Mouse (Mus musculus) myocyte (in vitro differentiated cells): ENCODE measurements around the gene Negr1. TPM values are rescaled to one million over a fixed set of nuclear protein-coding genes. Genes with fewer than 3 reads are reported as not detected.

Experiments used
- H3K27me3 ChIP-seq: one replicate; pipeline ENCODE4 v1.6.1; 2011; ENCODE audit not compliant: control insufficient read depth, insufficient read depth, insufficient read length
- H3K36me3 ChIP-seq: one replicate; pipeline ENCODE4 v1.6.1; 2011; ENCODE audit not compliant: control insufficient read depth, insufficient read depth
- H3K4me2 ChIP-seq: one replicate; pipeline ENCODE4 v1.6.1; 2011; ENCODE audit warnings: low read depth, control low read depth
- H3K4me3 ChIP-seq: one replicate; pipeline ENCODE4 v1.5.1; 2011; ENCODE audit warnings: mild to moderate bottlenecking, control low read depth, moderate library complexity
- H3K79me2 ChIP-seq: one replicate; pipeline ENCODE4 v1.6.1; 2011; ENCODE audit not compliant: control insufficient read depth, insufficient read depth
- H3ac ChIP-seq: one replicate; pipeline ENCODE4 v1.6.1; 2011; ENCODE audit not compliant: control insufficient read depth, insufficient read length
- CEBPB ChIP-seq: IDR thresholded peaks from 2 replicates; pipeline ENCODE4 v1.6.1; 2011; ENCODE audit warnings: mild to moderate bottlenecking, moderate library complexity; ENCODE audit not compliant: poor library complexity, insufficient read depth, severe bottlenecking
- E2F4 ChIP-seq: IDR thresholded peaks from one replicate; pipeline ENCODE4 v1.6.1; 2011; ENCODE audit warnings: mild to moderate bottlenecking, control low read depth, moderate library complexity; ENCODE audit not compliant: insufficient read depth
- MAX ChIP-seq: IDR thresholded peaks from one replicate; pipeline ENCODE4 v1.6.1; 2011; ENCODE audit warnings: low read depth, mild to moderate bottlenecking, control low read depth
- MYOD1 ChIP-seq, 3 experiments: IDR thresholded peaks; one replicate each; pipeline ENCODE4 v1.6.1; 2011; ENCODE audit warnings: control low read depth in 2 of 3, low read depth in 2 of 3, mild to moderate bottlenecking in 2 of 3, moderate library complexity in 1 of 3; ENCODE audit not compliant: insufficient read length in 2 of 3, control insufficient read depth in 1 of 3
- MYOG ChIP-seq, 3 experiments: IDR thresholded peaks; one replicate each; pipeline ENCODE4 v1.6.1; 2011; ENCODE audit warnings: control low read depth in 2 of 3, low read depth in 2 of 3, mild to moderate bottlenecking in 2 of 3; ENCODE audit not compliant: insufficient read length in 2 of 3, control insufficient read depth in 1 of 3, insufficient read depth in 1 of 3
- POLR2A ChIP-seq: IDR thresholded peaks from one replicate; pipeline ENCODE4 v1.6.1; 2011; ENCODE audit warnings: low read depth, mild to moderate bottlenecking, control low read depth, moderate library complexity; ENCODE audit not compliant: insufficient read length
- POLR2AphosphoS2 ChIP-seq: IDR thresholded peaks from one replicate; pipeline ENCODE4 v1.6.1; 2011; ENCODE audit warnings: low read depth, control low read depth; ENCODE audit not compliant: insufficient read length
- REST ChIP-seq: IDR thresholded peaks from one replicate; pipeline ENCODE4 v1.6.1; 2011; ENCODE audit warnings: mild to moderate bottlenecking, control low read depth, moderate library complexity; ENCODE audit not compliant: insufficient read depth, insufficient read length
- SRF ChIP-seq: IDR thresholded peaks from one replicate; pipeline ENCODE4 v1.6.1; 2011; ENCODE audit warnings: low read depth; ENCODE audit not compliant: control insufficient read depth, insufficient read length
- TCF12 ChIP-seq: IDR thresholded peaks from one replicate; pipeline ENCODE4 v1.6.1; 2011; ENCODE audit warnings: mild to moderate bottlenecking, control low read depth; ENCODE audit not compliant: poor library complexity, insufficient read depth, severe bottlenecking
- TCF3 ChIP-seq: IDR thresholded peaks from one replicate; pipeline ENCODE4 v1.6.1; 2011; ENCODE audit warnings: low read depth, control low read depth; ENCODE audit not compliant: insufficient read length
- USF1 ChIP-seq: IDR thresholded peaks from one replicate; pipeline ENCODE4 v1.6.1; 2011; ENCODE audit warnings: low read depth, mild to moderate bottlenecking, control low read depth, moderate library complexity
- polyA plus RNA-seq: library from polyadenylated mRNA; unstranded; fragments of >200 nt; fragmentation: generic; extraction: Trizol; gene quantifications from one replicate; pipeline ENCODE4 v1.2.1, GENCODE M21; 2012; ENCODE audit warnings: missing spikeins

The Negr1 gene
- polyA plus RNA-seq, 1 experiment = 0.01 TPM

GRCm38 (mm10) chr3:157066331-157066730 is 504.7 kb downstream of the Negr1 start:
- Histone ChIP-seq H3K4me3 (no peak overlapping the region), H3K79me2 (no peaks in the 10 kb centered on the region), H3K36me3 (no peaks in the 10 kb centered on the region), H3K27me3 (no peaks in the 10 kb centered on the region), H3ac (no peak overlapping the region), H3K4me2 (no peak overlapping the region)
- no peak for TF ChIP-seq MYOD1 (IDR thresholded peaks at IDR 0.05; ENCODE audit: control insufficient read depth in 1 of 3, insufficient read length in 2 of 3, low read depth in 2 of 3)

- Histone ChIP-seq H3K4me3 (no peak overlapping the region), H3K4me2 (no peak overlapping the region), H3K36me3 (no peaks in the 10 kb centered on the region), H3ac (no peak overlapping the region), H3K79me2 (no peaks in the 10 kb centered on the region), H3K27me3 (no peaks in the 10 kb centered on the region)
- TF ChIP-seq POLR2A (no peak), MAX (no peak), REST (no peak), TCF3 (no peak), TCF12 (no peak)
These were observed 517.8 kb downstream of the Negr1 start for GRCm38 (mm10) chr3:157079250-157079965.

DNA sequence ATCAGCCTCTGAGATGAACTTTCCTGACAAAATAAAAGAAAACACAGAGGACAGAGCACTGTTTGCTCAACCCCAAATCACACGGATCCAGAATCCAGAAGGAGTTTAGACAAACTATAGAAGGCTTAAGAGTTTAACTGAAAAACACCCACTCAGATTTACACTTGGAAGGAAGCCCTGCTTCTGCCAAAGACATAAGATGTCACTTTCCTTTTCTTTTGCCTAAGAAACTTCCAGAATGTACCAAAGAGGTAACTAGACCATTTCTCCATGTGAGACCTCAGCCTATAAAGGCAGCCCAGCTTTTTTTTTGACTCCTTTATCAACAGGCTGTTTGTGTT is 518.3 kb downstream of the Negr1 start:
- TF ChIP-seq SRF (no peak), TCF3 (no peak), TCF12 (no peak), USF1 (no peak), POLR2AphosphoS2 (no peak), E2F4 (no peak), MAX (no peak), MYOD1 (IDR thresholded peaks at IDR 0.05; ENCODE audit: control insufficient read depth in 1 of 3, insufficient read length in 2 of 3, low read depth in 2 of 3) (no peak)
- Histone ChIP-seq H3K36me3 (no peaks in the 10 kb centered on the region), H3K79me2 (no peaks in the 10 kb centered on the region), H3K4me3 (no peak overlapping the region), H3K27me3 (no peaks in the 10 kb centered on the region), H3K4me2 (no peak overlapping the region), H3ac (no peak overlapping the region)

DNA sequence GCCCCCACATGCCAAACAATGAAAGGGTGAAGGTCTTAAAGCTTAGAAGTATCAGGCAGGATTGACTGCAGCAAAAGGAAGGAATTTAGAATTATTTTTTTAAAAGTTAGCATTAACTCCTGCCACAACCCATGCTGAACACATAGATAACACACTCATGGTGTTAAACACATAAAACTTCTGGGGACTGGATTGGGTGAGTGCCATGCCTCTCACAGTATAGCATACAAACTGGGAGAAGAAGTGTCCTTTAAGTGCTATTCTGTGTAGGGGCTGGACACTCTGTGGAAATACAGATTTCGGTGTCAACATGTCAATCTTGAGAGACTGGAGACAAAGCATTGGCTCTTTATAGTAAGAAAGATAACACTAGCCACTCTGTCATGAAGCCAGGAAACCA is 519.0 kb downstream of the Negr1 start:
- Histone ChIP-seq H3K27me3 (no peaks in the 10 kb centered on the region), H3K79me2 (no peaks in the 10 kb centered on the region), H3K36me3 (no peaks in the 10 kb centered on the region), H3ac (no peak overlapping the region), H3K4me3 (no peak overlapping the region), H3K4me2 (no peak overlapping the region)
- TF ChIP-seq MYOG (IDR thresholded peaks at IDR 0.05; ENCODE audit: control insufficient read depth in 1 of 3, insufficient read depth in 1 of 3, insufficient read length in 2 of 3, low read depth in 2 of 3) = no peak
- no peak for TF ChIP-seq E2F4
- TF ChIP-seq USF1 = no peak

DNA sequence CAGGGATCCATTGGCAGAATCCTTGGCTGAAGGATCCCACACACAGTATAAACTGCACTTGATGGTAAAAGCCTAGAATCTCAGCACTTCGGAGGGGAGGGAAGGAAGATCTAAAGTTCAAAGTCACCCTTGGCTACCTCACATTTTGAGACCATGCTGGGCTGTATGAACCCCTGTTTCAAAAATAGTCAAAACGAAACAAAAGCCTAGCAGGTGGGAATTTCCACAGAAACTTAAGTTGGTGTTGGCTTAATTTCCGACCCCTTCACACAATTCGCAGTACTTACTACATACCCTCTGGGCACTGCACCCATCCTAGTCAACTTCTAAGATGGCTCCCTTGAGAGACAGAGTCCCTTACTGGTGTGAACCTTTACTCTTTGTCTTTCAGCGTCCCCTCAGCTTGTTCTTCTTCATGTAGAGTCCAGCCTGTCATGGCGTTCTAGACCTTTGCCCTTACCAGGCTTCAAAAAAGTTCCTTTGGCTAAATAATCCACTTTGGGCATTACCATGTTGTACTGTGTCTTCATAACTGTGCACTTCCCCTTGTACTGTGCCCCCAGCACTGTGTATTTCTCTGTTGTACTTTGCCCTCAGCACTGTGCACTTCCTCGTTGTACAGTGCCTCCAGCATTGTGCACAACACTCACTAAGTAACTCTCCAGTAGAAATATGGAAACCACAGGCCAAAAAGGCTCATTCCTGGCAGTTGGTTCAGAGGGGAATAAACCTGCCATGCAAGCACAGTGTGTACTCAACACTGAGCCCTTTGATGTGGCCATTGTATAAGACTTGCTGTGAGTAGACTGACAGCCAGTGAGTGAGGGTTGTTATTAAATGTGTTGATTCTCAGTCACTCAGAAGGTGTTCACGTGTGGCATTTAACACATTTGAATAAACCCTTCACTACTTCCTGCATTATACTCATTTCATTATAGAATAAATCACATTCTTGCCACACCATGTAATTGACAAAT is 521.5 kb downstream of the Negr1 start:
- no peak overlapping the region for H3K4me3 ChIP-seq
- H3K79me2 ChIP-seq = no peaks in the 10 kb centered on the region
- H3K36me3 ChIP-seq = no peaks in the 10 kb centered on the region
- TF ChIP-seq MYOD1 (IDR thresholded peaks at IDR 0.05; ENCODE audit: control insufficient read depth in 1 of 3, insufficient read length in 2 of 3, low read depth in 2 of 3) (no peak), TCF3 (no peak), SRF (no peak), TCF12 (no peak), POLR2AphosphoS2 (no peak), CEBPB (no peak), E2F4 (no peak), MAX (no peak), REST (no peak), POLR2A (no peak)
- H3K4me2 ChIP-seq = no peak overlapping the region
- H3K27me3 ChIP-seq = no peaks in the 10 kb centered on the region
- H3ac ChIP-seq = no peak overlapping the region
